Mouse (Mus musculus): ENCODE measurements around the gene Hnrnpf. TPM values are rescaled to one million over a fixed set of nuclear protein-coding genes. Genes with fewer than 3 reads are reported as not detected.

The Hnrnpf gene
- 619 and 688 TPM in 2 replicates for polyA plus RNA-seq (2014; fragmentation: Nextera tagmentation; extraction: Ambion mirVana)

- H3K27me3 ChIP-seq (ENCODE audit: control insufficient read depth, insufficient read depth, low read length): no peaks in the 10 kb centered on the region
- H3K4me2 ChIP-seq (replicated peaks; ENCODE audit: low read depth, low read length): no peak within 1 kb of the TSS
- no peak within 1 kb of the TSS for H3K9ac ChIP-seq (ENCODE audit: low read depth, low read length)
- WGBS: 84% methylated on average over 16 of the region's 17 CpGs
- H3K27ac ChIP-seq (ENCODE audit: low read depth, low read length): no peak within 1 kb of the TSS
- no peaks in the 10 kb centered on the region for H3K4me1 ChIP-seq (replicated peaks; ENCODE audit: control insufficient read depth, insufficient read depth, low read length)
- ATAC-seq (ENCODE audit: low FRiP score) (no peak), DNase-seq (ENCODE audit: low spot score) (no peak)
- H3K9me3 ChIP-seq (ENCODE audit: control insufficient read depth, low read length): no peaks in the 10 kb centered on the region
- no peak within 1 kb of the TSS for H3K4me3 ChIP-seq (ENCODE audit: low read depth, low read length)
- no peaks in the 10 kb centered on the region for H3K36me3 ChIP-seq (ENCODE audit: control insufficient read depth, insufficient read depth, low read length)
Observed at GRCm38 (mm10) chr6:117900126-117901080, at the start of gene Hnrnpf. Gene Hnrnpf (plus strand): TSS chr6:117900324.

- Histone ChIP-seq H3K9me3 (ENCODE audit: control insufficient read depth, low read length) (no peaks in the 10 kb centered on the region), H3K9ac (ENCODE audit: low read depth, low read length) (no peak overlapping the region), H3K4me2 (replicated peaks; ENCODE audit: low read depth, low read length) (no peak overlapping the region), H3K27me3 (ENCODE audit: control insufficient read depth, insufficient read depth, low read length) (no peaks in the 10 kb centered on the region), H3K4me1 (replicated peaks; ENCODE audit: control insufficient read depth, insufficient read depth, low read length) (no peaks in the 10 kb centered on the region), H3K36me3 (ENCODE audit: control insufficient read depth, insufficient read depth, low read length) (0 out of 2 replicates have a peak, but pooled peaks cover 3% of the 10 kb centered on the region), H3K27ac (ENCODE audit: low read depth, low read length) (no peak overlapping the region), H3K4me3 (ENCODE audit: low read depth, low read length) (no peak overlapping the region)
- ATAC-seq (ENCODE audit: low FRiP score) (no peak), DNase-seq (ENCODE audit: low spot score) (no peak)
- WGBS: 74% methylated on average over 2 of the region's 2 CpGs
Observed at GRCm38 (mm10) chr6:117851747-117852146, 48.4 kb upstream of the Hnrnpf start.

- no peak overlapping the region for H3K27ac ChIP-seq (ENCODE audit: low read depth, low read length)
- no peak overlapping the region for H3K9ac ChIP-seq (ENCODE audit: low read depth, low read length)
- 90% methylated on average over 1 of the region's 1 CpGs for whole genome bisulfite sequencing
Observed at GRCm38 (mm10) chr6:117857990-117858389, 42.1 kb upstream of the Hnrnpf start.

DNA sequence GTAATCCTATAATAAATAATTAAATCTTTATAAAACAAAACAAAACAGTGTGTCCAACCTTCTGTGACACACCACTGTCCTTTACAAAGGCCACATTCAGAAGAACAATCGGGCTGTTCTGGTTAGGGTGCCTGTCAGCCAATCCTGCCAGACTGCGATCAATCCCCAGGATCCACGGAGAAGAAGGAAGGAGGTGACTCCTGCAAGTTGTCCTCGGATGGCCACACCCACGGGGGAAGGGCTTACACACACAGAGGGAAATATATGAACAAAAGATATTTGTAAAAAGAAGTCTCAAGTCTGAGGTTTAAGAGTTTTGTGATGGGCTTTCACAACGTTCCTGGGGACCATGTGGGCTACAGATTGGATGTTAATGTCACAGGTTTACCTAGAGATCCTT, 38.3 kb upstream of the Hnrnpf start, which contains the start of gene Zfp239:
Gene Zfp239, plus strand, starts transcription at position 253 of the 400 bp plus-strand sequence.
- WGBS: 69% methylated on average over 6 of the region's 6 CpGs
- Histone ChIP-seq H3K4me3 (ENCODE audit: low read depth, low read length) (peak within 1 kb of the TSS; percentile 60), H3K27ac (ENCODE audit: low read depth, low read length) (no peak within 1 kb of the TSS), H3K9ac (ENCODE audit: low read depth, low read length) (peak within 1 kb of the TSS; percentile 68), H3K36me3 (ENCODE audit: control insufficient read depth, insufficient read depth, low read length) (no peaks in the 10 kb centered on the region), H3K4me2 (replicated peaks; ENCODE audit: low read depth, low read length) (peak within 1 kb of the TSS; percentile 79), H3K9me3 (ENCODE audit: control insufficient read depth, low read length) (no peaks in the 10 kb centered on the region), H3K4me1 (replicated peaks; ENCODE audit: control insufficient read depth, insufficient read depth, low read length) (no peaks in the 10 kb centered on the region), H3K27me3 (ENCODE audit: control insufficient read depth, insufficient read depth, low read length) (no peaks in the 10 kb centered on the region)
- ATAC-seq (ENCODE audit: low FRiP score) (no peak), DNase-seq (ENCODE audit: low spot score) (no peak)

More at GRCm38 (mm10) chr6:117857990-117858389, 42.1 kb upstream of the Hnrnpf start:
- Histone ChIP-seq H3K4me2 (replicated peaks; ENCODE audit: low read depth, low read length) (no peak overlapping the region), H3K4me1 (replicated peaks; ENCODE audit: control insufficient read depth, insufficient read depth, low read length) (no peaks in the 10 kb centered on the region), H3K36me3 (ENCODE audit: control insufficient read depth, insufficient read depth, low read length) (no peaks in the 10 kb centered on the region), H3K4me3 (ENCODE audit: low read depth, low read length) (no peak overlapping the region), H3K9me3 (ENCODE audit: control insufficient read depth, low read length) (no peaks in the 10 kb centered on the region), H3K27me3 (ENCODE audit: control insufficient read depth, insufficient read depth, low read length) (no peaks in the 10 kb centered on the region)
- no peak for ATAC-seq (ENCODE audit: low FRiP score)
- no peak for DNase-seq (ENCODE audit: low spot score)

- no peak overlapping the region; the same call in 1 of the 2 replicates for H3K4me2 ChIP-seq (replicated peaks; ENCODE audit: low read depth, low read length)
- no peaks in the 10 kb centered on the region for H3K27me3 ChIP-seq (ENCODE audit: control insufficient read depth, insufficient read depth, low read length)
- no peak overlapping the region for H3K9ac ChIP-seq (ENCODE audit: low read depth, low read length)
- ATAC-seq (ENCODE audit: low FRiP score) (peak; percentile 27; the same call in 1 of the 2 replicates), DNase-seq (ENCODE audit: low spot score) (no peak)
- H3K36me3 ChIP-seq (ENCODE audit: control insufficient read depth, insufficient read depth, low read length): no peaks in the 10 kb centered on the region
- no peak overlapping the region for H3K4me3 ChIP-seq (ENCODE audit: low read depth, low read length)
- 76% methylated on average over 8 of the region's 8 CpGs for WGBS
- no peaks in the 10 kb centered on the region for H3K4me1 ChIP-seq (replicated peaks; ENCODE audit: control insufficient read depth, insufficient read depth, low read length)
- H3K9me3 ChIP-seq (ENCODE audit: control insufficient read depth, low read length): no peaks in the 10 kb centered on the region
- H3K27ac ChIP-seq (ENCODE audit: low read depth, low read length): no peak overlapping the region
Observed at GRCm38 (mm10) chr6:117862465-117862864, 37.7 kb upstream of the Hnrnpf start.

DNA sequence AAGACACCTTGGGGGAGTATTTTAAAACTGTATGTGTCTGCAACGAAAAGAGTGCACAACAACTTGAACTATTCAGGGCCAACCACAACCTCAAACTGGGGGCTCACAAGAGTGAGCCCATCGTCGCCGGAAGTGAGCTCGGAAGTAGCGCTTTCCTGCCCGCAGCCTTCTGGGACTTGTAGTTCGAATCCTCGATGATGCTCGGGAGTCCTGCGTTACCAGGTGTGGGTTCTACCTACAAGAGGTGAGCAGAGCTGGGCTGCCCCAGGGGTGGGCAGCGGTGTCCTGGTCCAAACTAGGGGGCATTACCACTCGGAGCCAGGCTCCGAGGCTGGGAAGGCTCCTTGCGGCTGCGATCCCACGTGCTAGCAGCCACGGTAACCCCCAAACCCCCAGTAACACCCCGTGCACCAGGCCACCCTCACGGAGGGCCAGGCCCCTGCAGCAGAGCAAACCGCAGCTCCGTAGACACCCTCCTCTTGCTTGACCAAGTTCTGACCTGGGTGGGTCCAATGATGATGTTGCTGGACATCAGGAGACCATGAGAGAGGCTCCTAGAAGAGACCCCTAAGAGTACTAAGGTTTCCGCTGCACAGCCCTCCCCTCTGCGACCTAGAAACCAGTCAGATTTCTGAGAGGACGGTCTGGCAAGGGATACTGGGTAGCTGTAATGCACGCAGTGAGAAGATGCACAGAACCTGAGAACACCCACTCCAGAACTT, 37.1 kb upstream of the Hnrnpf start:
- no peak overlapping the region for H3K27ac ChIP-seq (ENCODE audit: low read depth, low read length)

DNA sequence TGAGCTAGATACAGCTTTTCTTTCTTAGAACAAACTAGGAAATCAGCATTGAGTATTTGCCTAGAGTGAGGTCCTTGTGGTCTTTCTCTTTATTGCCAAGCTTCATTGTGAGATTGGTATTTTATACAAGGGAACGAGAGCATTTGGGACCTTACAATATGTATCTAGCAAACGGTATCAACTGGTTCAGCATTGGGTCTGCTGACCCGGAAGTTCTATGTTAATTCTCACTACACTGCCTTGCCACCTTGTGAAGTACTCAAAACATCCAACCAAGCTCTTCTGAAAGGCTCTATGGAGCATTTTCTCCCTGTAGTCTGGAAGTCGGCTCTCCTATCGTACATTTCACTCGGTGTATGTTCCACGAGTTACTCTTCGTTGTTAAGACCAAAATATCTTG, 36.4 kb upstream of the Hnrnpf start:
- 95% methylated on average over 8 of the region's 8 CpGs for WGBS
- H3K4me3 ChIP-seq (ENCODE audit: low read depth, low read length): peak overlapping the region; percentile 60; the same call in 1 of the 2 replicates
- H3K4me1 ChIP-seq (replicated peaks; ENCODE audit: control insufficient read depth, insufficient read depth, low read length): no peaks in the 10 kb centered on the region
- no peak for ATAC-seq (ENCODE audit: low FRiP score)
- H3K36me3 ChIP-seq (ENCODE audit: control insufficient read depth, insufficient read depth, low read length): no peaks in the 10 kb centered on the region
- H3K27me3 ChIP-seq (ENCODE audit: control insufficient read depth, insufficient read depth, low read length): no peaks in the 10 kb centered on the region
- H3K4me2 ChIP-seq (replicated peaks; ENCODE audit: low read depth, low read length): peak overlapping the region; percentile 79
- H3K27ac ChIP-seq (ENCODE audit: low read depth, low read length): no peak overlapping the region
- no peak overlapping the region for H3K9ac ChIP-seq (ENCODE audit: low read depth, low read length)
- no peaks in the 10 kb centered on the region for H3K9me3 ChIP-seq (ENCODE audit: control insufficient read depth, low read length)
- no peak for DNase-seq (ENCODE audit: low spot score)

More for the DNA sequence above, 37.1 kb upstream of the Hnrnpf start:
- Histone ChIP-seq H3K4me2 (replicated peaks; ENCODE audit: low read depth, low read length) (peak overlapping the region; percentile 79), H3K27me3 (ENCODE audit: control insufficient read depth, insufficient read depth, low read length) (no peaks in the 10 kb centered on the region), H3K4me1 (replicated peaks; ENCODE audit: control insufficient read depth, insufficient read depth, low read length) (no peaks in the 10 kb centered on the region), H3K36me3 (ENCODE audit: control insufficient read depth, insufficient read depth, low read length) (no peaks in the 10 kb centered on the region), H3K4me3 (ENCODE audit: low read depth, low read length) (peak overlapping the region; percentile 60), H3K9ac (ENCODE audit: low read depth, low read length) (peak overlapping the region; percentile 68), H3K9me3 (ENCODE audit: control insufficient read depth, low read length) (no peaks in the 10 kb centered on the region)
- ATAC-seq (ENCODE audit: low FRiP score): peak; percentile 92
- WGBS: 5% methylated on average over 26 of the region's 26 CpGs
- peak; percentile 80 for DNase-seq (ENCODE audit: low spot score)

GRCm38 (mm10) chr6:117868187-117868586, 31.9 kb upstream of the Hnrnpf start:
- Histone ChIP-seq H3K4me2 (replicated peaks; ENCODE audit: low read depth, low read length) (no peak overlapping the region), H3K4me1 (replicated peaks; ENCODE audit: control insufficient read depth, insufficient read depth, low read length) (no peaks in the 10 kb centered on the region), H3K27me3 (ENCODE audit: control insufficient read depth, insufficient read depth, low read length) (no peaks in the 10 kb centered on the region), H3K9me3 (ENCODE audit: control insufficient read depth, low read length) (no peaks in the 10 kb centered on the region), H3K4me3 (ENCODE audit: low read depth, low read length) (no peak overlapping the region), H3K27ac (ENCODE audit: low read depth, low read length) (no peak overlapping the region), H3K9ac (ENCODE audit: low read depth, low read length) (no peak overlapping the region), H3K36me3 (ENCODE audit: control insufficient read depth, insufficient read depth, low read length) (no peaks in the 10 kb centered on the region)
- 92% methylated on average over 8 of the region's 8 CpGs for WGBS
- no peak for ATAC-seq (ENCODE audit: low FRiP score)
- no peak for DNase-seq (ENCODE audit: low spot score)
